ENCODE assay signal across 28 mouse cellular contexts in the genomic region with DNA sequence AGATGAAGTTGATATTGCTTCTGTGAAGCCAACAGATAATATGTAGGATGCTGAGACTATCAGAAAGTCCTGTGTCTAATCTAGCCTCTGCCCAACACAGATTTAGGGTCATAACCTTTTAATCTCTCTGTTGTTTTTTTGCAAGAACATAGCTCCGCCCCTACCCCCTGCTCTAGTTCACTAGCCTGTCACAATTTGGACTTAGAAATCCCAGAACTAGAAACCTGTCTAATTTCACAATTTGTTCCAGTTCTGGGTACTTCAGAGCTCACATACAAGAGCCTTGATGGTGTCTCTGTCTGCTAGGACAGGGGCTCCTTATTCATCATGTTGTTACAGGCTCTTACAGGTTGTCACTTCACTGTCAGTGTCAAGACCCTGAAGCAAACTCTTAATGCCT. TPM values are rescaled to one million over a fixed set of nuclear protein-coding genes. Genes with fewer than 3 reads are reported as not detected.
DNase-seq lines count a peak whose midpoint lies in the region; ATAC-seq and TF ChIP-seq lines count a peak whose summit lies in the region.
"Had no signal": no experiment of that assay in that cellular context is flagged by ENCODE, and none has a peak within 500 bp of the region (broad histone marks: within the 10 kb centered on the region; RNA-seq: fewer than 3 reads in every experiment).

No protein-coding gene starts in this region.

- TF ChIP-seq EP300 in liver, postnatal 0 days (IDR thresholded peaks at IDR 0.05; ENCODE audit: low read depth), result no peak

- H3K36me3 ChIP-seq in liver, adult 2 months (ENCODE audit: control insufficient read depth, insufficient read depth, low read length), result no peaks in the 10 kb centered on the region
- no peaks in the 10 kb centered on the region for H3K36me3 ChIP-seq in liver, postnatal 0 days (replicated peaks; ENCODE audit: insufficient read depth, low read length)
- H3K36me3 ChIP-seq in liver, embryonic 12.5 days, result no peaks in the 10 kb centered on the region
- H3K36me3 ChIP-seq: G1E had no signal

- TF ChIP-seq POLR2A in liver, adult 2 months (IDR thresholded peaks at IDR 0.05; ENCODE audit: extremely low read depth, insufficient read depth, low read length), result no peak

- DNase-seq in liver, adult 2 months (ENCODE audit: extremely low read depth, low read depth, low spot score), result peak; percentile 92
- DNase-seq in liver (no peak), adipocyte (ENCODE audit: low spot score) (peak; percentile 2)
- no peak for DNase-seq in liver, postnatal 0 days
- no peak for DNase-seq in gastrocnemius, postnatal 10 days
- DNase-seq: adrenal gland, adult 2 months; adrenal gland, adult 8-10 months; adrenal gland, postnatal 10 days; adrenal gland, postnatal 14 days; adrenal gland, postnatal 25 days; adrenal gland, postnatal 36 days; B cell, adult 2 months; cerebellum, adult 11 months; cerebellum, adult 11-12 months; cerebellum, adult 18-20 months; cerebellum, adult 2 months had no signal

- no peak overlapping the region for H3K4me2 ChIP-seq in liver, postnatal 0 days (ENCODE audit: low read depth, low read length)
- no peak overlapping the region for H3K4me2 ChIP-seq in liver, embryonic 12.5 days

- H3K79me2 ChIP-seq in liver, adult 2 months (ENCODE audit: control insufficient read depth, insufficient read depth, low read length), result no peaks in the 10 kb centered on the region

- peak overlapping the region; percentile 60; the same call in 1 of the 2 replicates for H3K27ac ChIP-seq in liver, adult 2 months (replicated peaks; ENCODE audit: insufficient read depth, low read depth, low read length)
- no peak overlapping the region for H3K27ac ChIP-seq in liver, postnatal 0 days (ENCODE audit: low read depth)
- H3K27ac ChIP-seq in liver, embryonic 12.5 days, result no peak overlapping the region

- no peak overlapping the region for H3K4me3 ChIP-seq in liver, adult 2 months (ENCODE audit: insufficient read depth, low read depth, low read length)
- no peak overlapping the region for H3K4me3 ChIP-seq in liver, postnatal 0 days (ENCODE audit: low read depth, low read length)
- no peak overlapping the region for H3K4me3 ChIP-seq in liver, embryonic 12.5 days

- H3K9ac ChIP-seq in liver, adult 2 months (ENCODE audit: low read depth, low read length), result no peak overlapping the region
- no peak overlapping the region for H3K9ac ChIP-seq in liver, postnatal 0 days (replicated peaks)
- no peak overlapping the region for H3K9ac ChIP-seq in liver, embryonic 12.5 days

- 16% methylated on average over 1 of the region's 1 CpGs for WGBS in liver, adult 2 months
- WGBS in liver, postnatal 0 days (ENCODE audit: insufficient replicate concordance), result 60% methylated on average over 1 of the region's 1 CpGs
- WGBS in liver, embryonic 12.5 days (ENCODE audit: insufficient replicate concordance), result 47% methylated on average over 1 of the region's 1 CpGs

- peak; percentile 53; the same call in 1 of the 2 replicates for ATAC-seq in liver, postnatal 0 days
- no peak for ATAC-seq in liver, embryonic 12.5 days
- ATAC-seq: activated CD4-positive, CD25-positive, alpha-beta regulatory T cell, adult 4 months; CD4-positive, CD25-positive, alpha-beta regulatory T cell, adult 4 months; Patski had no signal

- no peaks in the 10 kb centered on the region for H3K9me3 ChIP-seq in liver, postnatal 0 days (ENCODE audit: low read length)
- H3K9me3 ChIP-seq in liver, embryonic 12.5 days (replicated peaks), result no peaks in the 10 kb centered on the region
- H3K9me3 ChIP-seq: G1E had no signal

- no peaks in the 10 kb centered on the region for H3K27me3 ChIP-seq in liver, adult 2 months (ENCODE audit: control insufficient read depth, insufficient read depth, low read length)
- no peaks in the 10 kb centered on the region for H3K27me3 ChIP-seq in liver, postnatal 0 days (ENCODE audit: insufficient read depth, low read length)
- H3K27me3 ChIP-seq in liver, embryonic 12.5 days (replicated peaks), result no peaks in the 10 kb centered on the region
- H3K27me3 ChIP-seq: Patski had no signal

- peaks cover 4% of the 10 kb centered on the region for H3K4me1 ChIP-seq in liver, adult 2 months (ENCODE audit: control insufficient read depth, insufficient read depth, low read length)
- H3K4me1 ChIP-seq in liver, postnatal 0 days (ENCODE audit: insufficient read depth), result no peaks in the 10 kb centered on the region
- H3K4me1 ChIP-seq in liver, embryonic 12.5 days, result no peaks in the 10 kb centered on the region

- TF ChIP-seq CTCF in liver, adult 2 months (IDR thresholded peaks at IDR 0.05; ENCODE audit: low read depth, low read length), result no peak
- no peak for TF ChIP-seq CTCF in liver, postnatal 0 days (IDR thresholded peaks at IDR 0.05; ENCODE audit: low read depth)

RNA-seq across cellular contexts. Expression of a gene that starts 1.8 kb away (rescaled TPM):
- total RNA-seq in liver, adult 2 months (2014; rRNA removed), result not detected in 2 replicates
- not detected in 2 replicates for polyA plus RNA-seq in liver, adult 2 months (2012; rRNA removed)
- not detected in 2 replicates for polyA plus RNA-seq in liver, postnatal 0 days (2015; fragmentation: Nextera tagmentation; extraction: Ambion mirVana)
- not detected in 2 replicates for polyA plus RNA-seq in liver, embryonic 12.5 days (2016; fragmentation: Nextera tagmentation; extraction: Ambion mirVana)
- total RNA-seq in gastrocnemius, postnatal 10 days (2021), result not detected
- total RNA-seq: adrenal gland, adult 18-20 months; adrenal gland, adult 2 months; adrenal gland, adult 8-10 months; adrenal gland, postnatal 10 days; adrenal gland, postnatal 14 days; adrenal gland, postnatal 25 days; adrenal gland, postnatal 36 days; adrenal gland, postnatal 4 days; CH12.LX; ES-E14; G1E; MEL had no signal
- polyA plus RNA-seq: activated CD4-positive, CD25-positive, alpha-beta regulatory T cell, adult 4 months; adrenal gland, adult 2 months; brain, embryonic 14.5 days; C2C12; CD4-positive, CD25-positive, alpha-beta regulatory T cell, adult 4 months; cerebellum, adult 2 months; G1E; Patski had no signal

RNA-seq across cellular contexts. Expression of a gene that starts 15.7 kb away (rescaled TPM):
- not detected in 2 replicates for total RNA-seq in liver, adult 2 months (2014; rRNA removed)
- polyA plus RNA-seq in liver, adult 2 months (2012; rRNA removed), result not detected in 2 replicates
- polyA plus RNA-seq in liver, postnatal 0 days (2015; fragmentation: Nextera tagmentation; extraction: Ambion mirVana), result not detected in 2 replicates
- not detected in 2 replicates for polyA plus RNA-seq in liver, embryonic 12.5 days (2016; fragmentation: Nextera tagmentation; extraction: Ambion mirVana)
- not detected for total RNA-seq in gastrocnemius, postnatal 10 days (2021)
- total RNA-seq: adrenal gland, adult 18-20 months; adrenal gland, adult 2 months; adrenal gland, adult 8-10 months; adrenal gland, postnatal 10 days; adrenal gland, postnatal 14 days; adrenal gland, postnatal 25 days; adrenal gland, postnatal 36 days; adrenal gland, postnatal 4 days; CH12.LX; ES-E14; G1E; MEL had no signal
- polyA plus RNA-seq: activated CD4-positive, CD25-positive, alpha-beta regulatory T cell, adult 4 months; adrenal gland, adult 2 months; brain, embryonic 14.5 days; C2C12; CD4-positive, CD25-positive, alpha-beta regulatory T cell, adult 4 months; cerebellum, adult 2 months; G1E; Patski had no signal

RNA-seq across cellular contexts. Expression of a gene that starts 29.2 kb away (rescaled TPM):
- under 0.01 TPM in 1 of 2 replicates, not detected in the other for total RNA-seq in liver, adult 2 months (2014; rRNA removed)
- polyA plus RNA-seq in liver, adult 2 months (2012; rRNA removed), result not detected in 2 replicates
- polyA plus RNA-seq in liver, postnatal 0 days (2015; fragmentation: Nextera tagmentation; extraction: Ambion mirVana), result not detected in 2 replicates
- polyA plus RNA-seq in liver, embryonic 12.5 days (2016; fragmentation: Nextera tagmentation; extraction: Ambion mirVana), result not detected in 2 replicates
- not detected for total RNA-seq in gastrocnemius, postnatal 10 days (2021)
- total RNA-seq: adrenal gland, postnatal 10 days; adrenal gland, postnatal 14 days; adrenal gland, postnatal 25 days; adrenal gland, postnatal 36 days; adrenal gland, postnatal 4 days; CH12.LX; MEL had no signal
- polyA plus RNA-seq: adrenal gland, adult 2 months; C2C12; cerebellum, adult 2 months; G1E; Patski had no signal

RNA-seq across cellular contexts. Expression of a gene that starts 29.5 kb away (rescaled TPM):
- under 0.01 TPM in 1 of 2 replicates, not detected in the other for total RNA-seq in liver, adult 2 months (2014; rRNA removed)
- not detected in 2 replicates for polyA plus RNA-seq in liver, adult 2 months (2012; rRNA removed)
- not detected in 2 replicates for polyA plus RNA-seq in liver, postnatal 0 days (2015; fragmentation: Nextera tagmentation; extraction: Ambion mirVana)
- not detected in 2 replicates for polyA plus RNA-seq in liver, embryonic 12.5 days (2016; fragmentation: Nextera tagmentation; extraction: Ambion mirVana)
- total RNA-seq in gastrocnemius, postnatal 10 days (2021), result not detected
- total RNA-seq: adrenal gland, adult 18-20 months; adrenal gland, adult 2 months; adrenal gland, postnatal 10 days; adrenal gland, postnatal 14 days; adrenal gland, postnatal 25 days; adrenal gland, postnatal 36 days; adrenal gland, postnatal 4 days; CH12.LX; MEL had no signal
- polyA plus RNA-seq: adrenal gland, adult 2 months; brain, embryonic 14.5 days; C2C12; CD4-positive, CD25-positive, alpha-beta regulatory T cell, adult 4 months; cerebellum, adult 2 months; G1E; Patski had no signal

RNA-seq across cellular contexts. Expression of a gene that starts 51.2 kb away (rescaled TPM):
- not detected in 2 replicates for total RNA-seq in liver, adult 2 months (2014; rRNA removed)
- polyA plus RNA-seq in liver, adult 2 months (2012; rRNA removed), result not detected in 2 replicates
- polyA plus RNA-seq in liver, postnatal 0 days (2015; fragmentation: Nextera tagmentation; extraction: Ambion mirVana), result not detected in 2 replicates
- not detected in 2 replicates for polyA plus RNA-seq in liver, embryonic 12.5 days (2016; fragmentation: Nextera tagmentation; extraction: Ambion mirVana)
- total RNA-seq in gastrocnemius, postnatal 10 days (2021), result not detected
- total RNA-seq: adrenal gland, adult 18-20 months; adrenal gland, adult 2 months; adrenal gland, adult 8-10 months; adrenal gland, postnatal 10 days; adrenal gland, postnatal 14 days; adrenal gland, postnatal 25 days; adrenal gland, postnatal 36 days; adrenal gland, postnatal 4 days; CH12.LX; ES-E14; MEL had no signal
- polyA plus RNA-seq: activated CD4-positive, CD25-positive, alpha-beta regulatory T cell, adult 4 months; adrenal gland, adult 2 months; brain, embryonic 14.5 days; C2C12; CD4-positive, CD25-positive, alpha-beta regulatory T cell, adult 4 months; cerebellum, adult 2 months; G1E; Patski had no signal

Comparison
In these comparisons a context has a peak if more than half of its experiments do, and no peak if none do; other contexts are left out.
1. DNase-seq: peak in liver, adult 2 months (single experiment) and adipocyte (single experiment); none in liver (single experiment), liver, postnatal 0 days (single experiment) and gastrocnemius, postnatal 10 days (single experiment).